Mouse (Mus musculus): ENCODE measurements around the gene Bmp6.

The Bmp6 gene

GRCm38 (mm10) chr13:38344713-38345430, at the start of gene Bmp6:
Bmp6 (plus strand) TSS chr13:38345107.
- peak; percentile 76 for DNase-seq (ENCODE audit: low spot score)

- DNase-seq (ENCODE audit: low spot score) = no peak
These were observed 48.7 kb upstream of the Bmp6 start for GRCm38 (mm10) chr13:38296166-38296565.

GRCm38 (mm10) chr13:38296601-38297000, 48.3 kb upstream of the Bmp6 start:
- no peak for DNase-seq (ENCODE audit: low spot score)

- DNase-seq (ENCODE audit: low spot score) = no peak
These were observed 33.8 kb upstream of the Bmp6 start for GRCm38 (mm10) chr13:38311125-38311524.

- DNase-seq (ENCODE audit: low spot score) = no peak
These were observed 32.4 kb upstream of the Bmp6 start for GRCm38 (mm10) chr13:38312357-38313040.

- no peak for DNase-seq (ENCODE audit: low spot score)
These were observed 30.3 kb upstream of the Bmp6 start for GRCm38 (mm10) chr13:38314590-38314989.

- DNase-seq (ENCODE audit: low spot score) = no peak
These were observed 26.5 kb upstream of the Bmp6 start for GRCm38 (mm10) chr13:38318418-38318817.

- no peak for DNase-seq (ENCODE audit: low spot score)
These were observed 24.6 kb upstream of the Bmp6 start for GRCm38 (mm10) chr13:38320354-38320753.

- no peak for DNase-seq (ENCODE audit: low spot score)
These were observed 20.5 kb upstream of the Bmp6 start for GRCm38 (mm10) chr13:38324452-38324851.

GRCm38 (mm10) chr13:38327377-38327776, 17.5 kb upstream of the Bmp6 start:
- no peak for DNase-seq (ENCODE audit: low spot score)

GRCm38 (mm10) chr13:38333496-38333895, 11.4 kb upstream of the Bmp6 start:
- no peak for DNase-seq (ENCODE audit: low spot score)

- DNase-seq (ENCODE audit: low spot score) = peak; percentile 87
These were observed 2.3 kb upstream of the Bmp6 start for GRCm38 (mm10) chr13:38342598-38342997.

- no peak for DNase-seq (ENCODE audit: low spot score)
These were observed 1.7 kb upstream of the Bmp6 start for GRCm38 (mm10) chr13:38343202-38343601.

- peak; percentile 54 for DNase-seq (ENCODE audit: low spot score)
These were observed 519 bp downstream of the Bmp6 start for GRCm38 (mm10) chr13:38345431-38345820.

GRCm38 (mm10) chr13:38346096-38346915, 1.4 kb downstream of the Bmp6 start:
- peak; percentile 47 for DNase-seq (ENCODE audit: low spot score)

GRCm38 (mm10) chr13:38347021-38347774, 2.3 kb downstream of the Bmp6 start:
- peak; percentile 45 for DNase-seq (ENCODE audit: low spot score)

- no peak for DNase-seq (ENCODE audit: low spot score)
These were observed 2.8 kb downstream of the Bmp6 start for GRCm38 (mm10) chr13:38347775-38348135.

- DNase-seq (ENCODE audit: low spot score) = no peak
These were observed 4.1 kb downstream of the Bmp6 start for GRCm38 (mm10) chr13:38349046-38349445.

- DNase-seq (ENCODE audit: low spot score) = no peak
These were observed 4.9 kb downstream of the Bmp6 start for GRCm38 (mm10) chr13:38349818-38350217.

GRCm38 (mm10) chr13:38351996-38352395, 7.1 kb downstream of the Bmp6 start:
- no peak for DNase-seq (ENCODE audit: low spot score)

- no peak for DNase-seq (ENCODE audit: low spot score)
These were observed 8.1 kb downstream of the Bmp6 start for GRCm38 (mm10) chr13:38352986-38353385.
